Mouse (Mus musculus): ENCODE measurements around the gene Arhgap25. TPM values are rescaled to one million over a fixed set of nuclear protein-coding genes. Genes with fewer than 3 reads are reported as not detected.

Gene Arhgap25
- total and polyA plus RNA-seq, 3 experiments, result 3.4 to 5.2 TPM; not detected in 1

GRCm38 (mm10) chr6:87499791-87500190 is 33.3 kb downstream of the Arhgap25 start:
- no peaks in the 10 kb centered on the region for H3K9me3 ChIP-seq (replicated peaks; ENCODE audit: insufficient read depth, low read length)
- 0 out of 2 replicates have a peak overlapping the region, but pooled peaks have one; percentile 7 for H3K27ac ChIP-seq (ENCODE audit: control insufficient read depth, low read depth, low read length)
- H3K27me3 ChIP-seq (ENCODE audit: control insufficient read depth in 1 of 2, insufficient read depth in 2 of 2, low read length in 2 of 2), result no peaks in the 10 kb centered on the region
- no peak overlapping the region for H3K9ac ChIP-seq (ENCODE audit: control insufficient read depth, low read depth, low read length, poor library complexity, severe bottlenecking)
- H3K4me3 ChIP-seq (ENCODE audit: control insufficient read depth in 1 of 2, insufficient read depth in 1 of 2, low read depth in 2 of 2, low read length in 2 of 2), result no peak overlapping the region
- H3K79me2 ChIP-seq (ENCODE audit: control insufficient read depth, insufficient read depth, low read length, poor library complexity), result no peaks in the 10 kb centered on the region
- H3K4me1 ChIP-seq (ENCODE audit: control insufficient read depth in 1 of 2, insufficient read depth in 2 of 2, low read length in 2 of 2), result peaks cover 4 to 19% of the 10 kb centered on the region in 2 experiments
- no peak for TF ChIP-seq MAX (IDR thresholded peaks at IDR 0.05; ENCODE audit: low read length)
- no peak for TF ChIP-seq ETS1 (IDR thresholded peaks at IDR 0.05; ENCODE audit: low read depth, low read length)
- TF ChIP-seq NRF1 (IDR thresholded peaks at IDR 0.05; ENCODE audit: insufficient read depth, low read depth, low read length, poor library complexity, severe bottlenecking), result no peak
- no peak for TF ChIP-seq POLR2AphosphoS5 (IDR thresholded peaks at IDR 0.05; ENCODE audit: borderline replicate concordance, low read depth, low read length)
- no peak for TF ChIP-seq MAZ (IDR thresholded peaks at IDR 0.05; ENCODE audit: low read depth, low read length)
- TF ChIP-seq BHLHE40 (IDR thresholded peaks at IDR 0.05; ENCODE audit: borderline replicate concordance, low read depth, low read length), result no peak
- no peak for TF ChIP-seq ZMIZ1 (IDR thresholded peaks at IDR 0.05; ENCODE audit: low read depth, low read length)
- TF ChIP-seq MYB (IDR thresholded peaks at IDR 0.05; ENCODE audit: low read depth, low read length), result no peak
- no peak for DNase-seq (ENCODE audit: low read depth, low spot score)
- H3K36me3 ChIP-seq (ENCODE audit: control insufficient read depth in 1 of 2, insufficient read depth in 2 of 2, low read length in 2 of 2), result peaks cover 0 to 15% of the 10 kb centered on the region in 2 experiments; a peak in 2 of 4 replicates

- Histone ChIP-seq H3K79me2 (ENCODE audit: control insufficient read depth, insufficient read depth, low read length, poor library complexity) (no peaks in the 10 kb centered on the region), H3K4me3 (ENCODE audit: control insufficient read depth in 1 of 2, insufficient read depth in 1 of 2, low read depth in 2 of 2, low read length in 2 of 2) (peak overlapping the region; percentile 47 to 53), H3K36me3 (ENCODE audit: control insufficient read depth in 1 of 2, insufficient read depth in 2 of 2, low read length in 2 of 2) (peaks cover 0 to 15% of the 10 kb centered on the region in 2 experiments; a peak in 2 of 4 replicates), H3K9ac (ENCODE audit: control insufficient read depth, low read depth, low read length, poor library complexity, severe bottlenecking) (peak overlapping the region; percentile 42), H3K9me3 (replicated peaks; ENCODE audit: insufficient read depth, low read length) (no peaks in the 10 kb centered on the region), H3K27ac (ENCODE audit: control insufficient read depth, low read depth, low read length) (no peak overlapping the region), H3K4me1 (ENCODE audit: control insufficient read depth in 1 of 2, insufficient read depth in 2 of 2, low read length in 2 of 2) (peaks cover 4 to 19% of the 10 kb centered on the region in 2 experiments), H3K27me3 (ENCODE audit: control insufficient read depth in 1 of 2, insufficient read depth in 2 of 2, low read length in 2 of 2) (no peaks in the 10 kb centered on the region)
- DNase-seq (ENCODE audit: low read depth, low spot score), result peak; percentile 54
- TF ChIP-seq EP300 (IDR thresholded peaks at IDR 0.05; ENCODE audit: low read depth in 1 of 2, low read length in 2 of 2) (peak in 1 of 2 experiments; percentile 26; a peak in 1 of 4 replicates), ZMIZ1 (IDR thresholded peaks at IDR 0.05; ENCODE audit: low read depth, low read length) (no peak), RCOR1 (IDR thresholded peaks at IDR 0.05; ENCODE audit: low read depth, low read length) (no peak), E2F4 (IDR thresholded peaks at IDR 0.05; ENCODE audit: borderline replicate concordance, low read depth, low read length) (no peak), ELF1 (IDR thresholded peaks at IDR 0.05; ENCODE audit: low read depth, low read length) (no peak), TAL1 (IDR thresholded peaks at IDR 0.05; ENCODE audit: low read length) (peak; percentile 49), UBTF (IDR thresholded peaks at IDR 0.05; ENCODE audit: borderline replicate concordance, insufficient read depth, low read depth, low read length) (no peak), NELFE (IDR thresholded peaks at IDR 0.05; ENCODE audit: low read depth, low read length) (peak; percentile 29; the same call in 1 of the 2 replicates), SMC3 (IDR thresholded peaks at IDR 0.05; ENCODE audit: low read depth, low read length) (no peak), USF1 (IDR thresholded peaks at IDR 0.05; ENCODE audit: low read depth, low read length) (no peak)
Measured at GRCm38 (mm10) chr6:87496143-87496542, 36.9 kb downstream of the Arhgap25 start.

Data from MEL (cell line).